ENCODE assay signal across 8 mouse cellular contexts in the genomic region with DNA sequence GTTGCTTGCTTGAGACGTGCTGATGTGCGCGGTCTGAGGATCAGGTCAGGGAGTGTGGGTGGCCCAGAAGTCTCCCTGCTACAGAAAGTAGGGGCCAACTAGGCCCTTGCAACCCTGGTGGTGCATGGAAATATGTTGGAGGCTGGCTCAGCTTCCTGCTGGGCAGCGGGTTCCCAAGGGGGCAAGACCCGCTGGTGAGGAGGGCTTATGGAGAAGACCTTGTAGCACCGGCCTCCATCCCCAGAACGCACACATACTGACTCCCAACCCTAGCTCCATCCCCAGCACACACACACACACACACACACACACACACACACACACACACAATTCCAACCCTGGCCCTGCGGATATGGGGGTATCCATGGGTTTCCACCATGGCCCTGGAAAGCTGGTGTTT. TPM values are rescaled to one million over a fixed set of nuclear protein-coding genes. Genes with fewer than 3 reads are reported as not detected.
DNase-seq lines count a peak whose midpoint lies in the region; ATAC-seq and TF ChIP-seq lines count a peak whose summit lies in the region.

No protein-coding gene starts in this region.

- no peaks in the 10 kb centered on the region; the same call in 1 of the 2 replicates for H3K36me3 ChIP-seq in ES-E14 (ENCODE audit: control insufficient read depth, insufficient read depth, low read length, poor library complexity, severe bottlenecking)
- H3K36me3 ChIP-seq in forebrain, embryonic 16.5 days (ENCODE audit: control insufficient read depth, insufficient read depth): no peaks in the 10 kb centered on the region
- H3K36me3 ChIP-seq in limb, embryonic 14.5 days (ENCODE audit: control insufficient read depth, insufficient read depth, low read length): no peaks in the 10 kb centered on the region
- no peaks in the 10 kb centered on the region for H3K36me3 ChIP-seq in stomach, embryonic 16.5 days (ENCODE audit: control insufficient read depth, insufficient read depth, low read length)

- in situ Hi-C loops in ES-E14 (cut with MboI; ENCODE audit: low sequenced_read_pairs in 2 of 2, unreplicated experiment in 2 of 2): loop anchor here (25.0 kb wide), 1 partner anchor 316 kb away; no protein-coding TSS in a partner anchor

- TF ChIP-seq POLR2A in limb, embryonic 14.5 days (IDR thresholded peaks at IDR 0.05; ENCODE audit: borderline replicate concordance, extremely low read depth, insufficient read depth, insufficient read length): no peak

- 8% methylated on average over 8 of the region's 8 CpGs for WGBS in forebrain, embryonic 16.5 days
- 7% methylated on average over 8 of the region's 8 CpGs for WGBS in limb, embryonic 14.5 days
- 17% methylated on average over 8 of the region's 8 CpGs for WGBS in stomach, embryonic 16.5 days

- 0 out of 2 replicates have a peak, but pooled peaks cover 2% of the 10 kb centered on the region for H3K27me3 ChIP-seq in forebrain, embryonic 16.5 days (replicated peaks; ENCODE audit: control insufficient read depth, insufficient read depth, low read length)
- no peaks in the 10 kb centered on the region for H3K27me3 ChIP-seq in limb, embryonic 14.5 days (ENCODE audit: control insufficient read depth, insufficient read depth, low read length)
- H3K27me3 ChIP-seq in stomach, embryonic 16.5 days (ENCODE audit: control insufficient read depth, insufficient read depth, low read length): no peaks in the 10 kb centered on the region; the same call in 1 of the 2 replicates

- 0 out of 2 replicates have a peak overlapping the region, but pooled peaks have one; percentile 8 for H3K9ac ChIP-seq in ES-E14 (ENCODE audit: insufficient read depth, low read depth, low read length, poor library complexity, severe bottlenecking)
- peak overlapping the region; percentile 90; the same call in 1 of the 2 replicates for H3K9ac ChIP-seq in forebrain, embryonic 16.5 days (replicated peaks; ENCODE audit: low read depth, low read length)
- H3K9ac ChIP-seq in limb, embryonic 14.5 days (ENCODE audit: low read depth, low read length, severe bottlenecking): peak overlapping the region; percentile 31
- peak overlapping the region; percentile 99 for H3K9ac ChIP-seq in stomach, embryonic 16.5 days (ENCODE audit: low read length)

- H3K4me2 ChIP-seq in forebrain, embryonic 16.5 days (ENCODE audit: low read length): peak overlapping the region; percentile 100
- peak overlapping the region; percentile 99 for H3K4me2 ChIP-seq in limb, embryonic 14.5 days (replicated peaks; ENCODE audit: low read depth, low read length, severe bottlenecking)
- peak overlapping the region; percentile 76 for H3K4me2 ChIP-seq in stomach, embryonic 16.5 days (ENCODE audit: low read depth, low read length)

- H3K27ac ChIP-seq in ES-E14 (ENCODE audit: insufficient read depth, low read depth, low read length, poor library complexity, severe bottlenecking): no peak overlapping the region
- peak overlapping the region; percentile 66 for H3K27ac ChIP-seq in forebrain, embryonic 16.5 days (ENCODE audit: low read length)
- H3K27ac ChIP-seq in limb, embryonic 14.5 days (replicated peaks; ENCODE audit: low read depth, low read length): peak overlapping the region; percentile 94
- peak overlapping the region; percentile 97 for H3K27ac ChIP-seq in stomach, embryonic 16.5 days (ENCODE audit: low read length)

- peak overlapping the region in 1 of 2 experiments; percentile 70; a peak in 1 of 4 replicates for H3K4me3 ChIP-seq in ES-E14 (ENCODE audit: insufficient read depth in 1 of 2, low read depth in 1 of 2, low read length in 2 of 2, poor library complexity in 1 of 2, severe bottlenecking in 1 of 2)
- peak overlapping the region; percentile 90 for H3K4me3 ChIP-seq in forebrain, embryonic 16.5 days (replicated peaks; ENCODE audit: low read length)
- peak overlapping the region; percentile 96 for H3K4me3 ChIP-seq in limb, embryonic 14.5 days (replicated peaks; ENCODE audit: low read length)
- peak overlapping the region; percentile 95 for H3K4me3 ChIP-seq in stomach, embryonic 16.5 days (replicated peaks; ENCODE audit: low read length)

- no peaks in the 10 kb centered on the region for H3K9me3 ChIP-seq in ES-E14 (ENCODE audit: control insufficient read depth, insufficient read depth, low read depth, low read length)
- H3K9me3 ChIP-seq in forebrain, embryonic 16.5 days (ENCODE audit: control insufficient read depth, low read length): no peaks in the 10 kb centered on the region
- H3K9me3 ChIP-seq in limb, embryonic 14.5 days (ENCODE audit: control insufficient read depth, low read length): no peaks in the 10 kb centered on the region
- no peaks in the 10 kb centered on the region for H3K9me3 ChIP-seq in stomach, embryonic 16.5 days (replicated peaks; ENCODE audit: control insufficient read depth, low read length)

- ATAC-seq in forebrain, embryonic 16.5 days: no peak
- ATAC-seq in limb, embryonic 14.5 days (ENCODE audit: low FRiP score, low read depth): no peak
- no peak for ATAC-seq in stomach, embryonic 16.5 days (ENCODE audit: insufficient read depth, low FRiP score)
- ATAC-seq in megakaryocyte-erythroid progenitor cell, adult 5-6 weeks (replicated peaks; ENCODE audit: low FRiP score, low TSS enrichment, poor library complexity, severe bottlenecking): no peak

- peaks cover 0 to 12% of the 10 kb centered on the region in 2 experiments; a peak in 2 of 4 replicates for H3K4me1 ChIP-seq in ES-E14 (ENCODE audit: control insufficient read depth in 2 of 2, insufficient read depth in 2 of 2, low read length in 2 of 2, poor library complexity in 1 of 2)
- H3K4me1 ChIP-seq in forebrain, embryonic 16.5 days (replicated peaks; ENCODE audit: control insufficient read depth, insufficient read depth, low read length): peaks cover 32% of the 10 kb centered on the region
- H3K4me1 ChIP-seq in limb, embryonic 14.5 days (ENCODE audit: control insufficient read depth, insufficient read depth, low read length): peaks cover 24% of the 10 kb centered on the region
- H3K4me1 ChIP-seq in stomach, embryonic 16.5 days (ENCODE audit: control insufficient read depth, insufficient read depth, low read length): peaks cover 31% of the 10 kb centered on the region

- DNase-seq in cerebellum, adult 9-11 months: peak; percentile 41
- no peak for DNase-seq in cerebellum, postnatal 25 days
- no peak for DNase-seq in ES-E14 (ENCODE audit: low read depth, low spot score)
- no peak for DNase-seq in limb, embryonic 14.5 days (ENCODE audit: low spot score)
- no peak for DNase-seq in gastrocnemius, postnatal 25 days

TF ChIP-seq in ES-E14, 5 proteins besides CTCF, POLR2A, EP300 and RAD21:
- TF ChIP-seq HCFC1 (IDR thresholded peaks at IDR 0.05; ENCODE audit: borderline replicate concordance, insufficient read depth, low read length) (no peak), ZNF384 (IDR thresholded peaks at IDR 0.05; ENCODE audit: low read depth, low read length) (no peak), MAFK (IDR thresholded peaks at IDR 0.05; ENCODE audit: insufficient read depth, low read depth, low read length) (no peak), CHD2 (IDR thresholded peaks at IDR 0.05; ENCODE audit: low read depth, low read length) (no peak), ZC3H11A (IDR thresholded peaks at IDR 0.05; ENCODE audit: borderline replicate concordance, low read depth, low read length) (no peak)

RNA-seq across cellular contexts. Expression of gene Ier5l, which starts 3.0 kb away (rescaled TPM):
- 13.3 and 17.7 TPM in 2 replicates for total RNA-seq in ES-E14 (2012; rRNA removed)
- 1.5 and 1.8 TPM in 2 replicates for polyA plus RNA-seq in forebrain, embryonic 16.5 days (2015; fragmentation: Nextera tagmentation; extraction: Ambion mirVana)
- 31.0 and 47.8 TPM in 2 replicates for polyA plus RNA-seq in limb, embryonic 14.5 days (2012; rRNA removed)
- polyA plus RNA-seq in limb, embryonic 14.5 days (2014; fragmentation: Nextera tagmentation; extraction: Ambion mirVana): 3.9 and 7.5 TPM in 2 replicates
- 0.56 and 0.83 TPM in 2 replicates for polyA plus RNA-seq in stomach, embryonic 16.5 days (2015; fragmentation: Nextera tagmentation; extraction: Ambion mirVana)
- 1 to 10 TPM; 2.1 to 2.5 TPM for total RNA-seq in gastrocnemius, postnatal 25 days (2021)
- not detected in 2 replicates for total RNA-seq in megakaryocyte-erythroid progenitor cell, adult 5-6 weeks (2014; fragmentation: Nextera tagmentation)
- total RNA-seq in megakaryocyte-erythroid progenitor cell, adult 5-6 weeks (2017): 0.56 TPM in 1 of 2 replicates, not detected in the other

RNA-seq across cellular contexts. Expression of gene Ptpa, which starts 55.2 kb away (rescaled TPM):
- total RNA-seq in ES-E14 (2012; rRNA removed): 97.9 and 103 TPM in 2 replicates
- 146 and 163 TPM in 2 replicates for polyA plus RNA-seq in forebrain, embryonic 16.5 days (2015; fragmentation: Nextera tagmentation; extraction: Ambion mirVana)
- polyA plus RNA-seq in limb, embryonic 14.5 days (2012; rRNA removed): 142 and 168 TPM in 2 replicates
- polyA plus RNA-seq in limb, embryonic 14.5 days (2014; fragmentation: Nextera tagmentation; extraction: Ambion mirVana): 74.5 and 87.6 TPM in 2 replicates
- polyA plus RNA-seq in stomach, embryonic 16.5 days (2015; fragmentation: Nextera tagmentation; extraction: Ambion mirVana): 138 and 146 TPM in 2 replicates
- total RNA-seq in gastrocnemius, postnatal 25 days (2021): 10 to 100 TPM; 67.1 to 68.5 TPM
- total RNA-seq in megakaryocyte-erythroid progenitor cell, adult 5-6 weeks (2014; fragmentation: Nextera tagmentation): 228 and 237 TPM in 2 replicates
- total RNA-seq in megakaryocyte-erythroid progenitor cell, adult 5-6 weeks (2017): 74.1 and 93.5 TPM in 2 replicates

RNA-seq across cellular contexts. Expression of gene Crat, which starts 55.4 kb away (rescaled TPM):
- 5.3 and 5.8 TPM in 2 replicates for total RNA-seq in ES-E14 (2012; rRNA removed)
- 21.3 and 21.4 TPM in 2 replicates for polyA plus RNA-seq in forebrain, embryonic 16.5 days (2015; fragmentation: Nextera tagmentation; extraction: Ambion mirVana)
- 25.0 and 31.0 TPM in 2 replicates for polyA plus RNA-seq in limb, embryonic 14.5 days (2012; rRNA removed)
- 33.4 and 36.1 TPM in 2 replicates for polyA plus RNA-seq in limb, embryonic 14.5 days (2014; fragmentation: Nextera tagmentation; extraction: Ambion mirVana)
- 27.7 and 29.0 TPM in 2 replicates for polyA plus RNA-seq in stomach, embryonic 16.5 days (2015; fragmentation: Nextera tagmentation; extraction: Ambion mirVana)
- total RNA-seq in gastrocnemius, postnatal 25 days (2021): 100 to 1,000 TPM; 315 to 363 TPM
- 24.3 and 29.2 TPM in 2 replicates for total RNA-seq in megakaryocyte-erythroid progenitor cell, adult 5-6 weeks (2014; fragmentation: Nextera tagmentation)
- total RNA-seq in megakaryocyte-erythroid progenitor cell, adult 5-6 weeks (2017): 11.2 and 16.0 TPM in 2 replicates

Comparison
In these comparisons a context has a peak if more than half of its experiments do, and no peak if none do; other contexts are left out.
1. H3K9ac ChIP-seq: peak in every context shown above with its lines; median percentile 99 in stomach, embryonic 16.5 days; 90 in forebrain, embryonic 16.5 days; 31 in limb, embryonic 14.5 days; 8 in ES-E14.
2. RNA of gene Crat, which starts 55.4 kb away (total RNA-seq): 315 to 363 TPM in gastrocnemius, postnatal 25 days; 11.2 to 29.2 TPM in megakaryocyte-erythroid progenitor cell, adult 5-6 weeks and 5.3 to 5.8 TPM in ES-E14; every median in the first group is over 10 times any median in the second.
3. Peak in every context shown above with its lines, with median percentiles within 50 percentile points of each other: H3K4me2 ChIP-seq.